Mouse (Mus musculus) lung, adult 2 months (tissue): ENCODE measurements around the gene Serpina5. TPM values are rescaled to one million over a fixed set of nuclear protein-coding genes. Genes with fewer than 3 reads are reported as not detected.

Experiments used
- DNase-seq: peaks from one replicate; pipeline ENCODE4 v3.0.0; 2022
- H3K4me1 ChIP-seq: fragments of 200-500 bp; 2 replicates; pipeline ENCODE4 v1.6.1; 2011; ENCODE audit warnings: low read length; ENCODE audit not compliant: control insufficient read depth, insufficient read depth
- H3K4me3 ChIP-seq: fragments of 200-500 bp; replicated peaks from 2 replicates; pipeline ENCODE3; 2011; ENCODE audit warnings: low read depth, mild to moderate bottlenecking, control low read depth, low read length; ENCODE audit errors: extremely low read depth
- CTCF ChIP-seq: fragments of 200-500 bp; IDR thresholded peaks from 2 replicates; pipeline ENCODE4 v1.5.1; 2011; ENCODE audit warnings: mild to moderate bottlenecking, low read length, control low read depth; ENCODE audit not compliant: insufficient read depth
- POLR2A ChIP-seq: fragments of 200-500 bp; IDR thresholded peaks from 2 replicates; pipeline ENCODE4 v1.6.1; 2011; ENCODE audit warnings: low read depth, mild to moderate bottlenecking, control low read depth, low read length, borderline replicate concordance; ENCODE audit errors: extremely low read depth
- WGBS: fragments of 180-500 bp; shearing (Covaris S2); methylation state at CpG from one replicate; pipeline ENCODE4 v1.1.7; 2018; 5-methylcytosine and 5-hydroxymethylcytosine counted together
- polyA plus RNA-seq: library from polyadenylated mRNA; depleted of rRNA; stranded (reverse); fragments of >200 nt; gene quantifications from 2 replicates; pipeline ENCODE4 v1.2.3, GENCODE M21; 2012; rRNA removed

Gene Serpina5
- polyA plus RNA-seq, result not detected in 2 replicates

GRCm38 (mm10) chr12:104100768-104101167, at the start of gene Serpina5:
Serpina5 (plus strand) TSS chr12:104101113.
- no peak for DNase-seq
- no peaks in the 10 kb centered on the region for H3K4me1 ChIP-seq
- no peak within 1 kb of the TSS for H3K4me3 ChIP-seq
- TF ChIP-seq POLR2A (no peak), CTCF (no peak)
- WGBS, result 78% methylated on average over 6 of the region's 6 CpGs

- DNase-seq, result no peak
- H3K4me1 ChIP-seq, result no peaks in the 10 kb centered on the region
- 27% methylated on average over 1 of the region's 1 CpGs for whole genome bisulfite sequencing
- H3K4me3 ChIP-seq, result no peak overlapping the region
- TF ChIP-seq CTCF (no peak), POLR2A (no peak)
Measured at GRCm38 (mm10) chr12:104053995-104054394, 46.9 kb upstream of the Serpina5 start.

- WGBS, result 68% methylated on average over 8 of the region's 8 CpGs
- Histone ChIP-seq H3K4me1 (no peaks in the 10 kb centered on the region), H3K4me3 (no peak overlapping the region)
- TF ChIP-seq CTCF (no peak), POLR2A (no peak)
- no peak for DNase-seq
Measured at GRCm38 (mm10) chr12:104055755-104056154, 45.2 kb upstream of the Serpina5 start.

- no peak for TF ChIP-seq POLR2A
- TF ChIP-seq CTCF, result no peak
- Histone ChIP-seq H3K4me1 (no peaks in the 10 kb centered on the region), H3K4me3 (no peak overlapping the region)
- 25% methylated on average over 4 of the region's 4 CpGs for WGBS
- DNase-seq, result no peak
Measured at GRCm38 (mm10) chr12:104057050-104057449, 43.9 kb upstream of the Serpina5 start.

GRCm38 (mm10) chr12:104057531-104057930, 43.4 kb upstream of the Serpina5 start:
- Histone ChIP-seq H3K4me3 (no peak overlapping the region), H3K4me1 (no peaks in the 10 kb centered on the region)
- no peak for DNase-seq
- TF ChIP-seq CTCF (no peak), POLR2A (no peak)
- 80% methylated on average over 7 of the region's 7 CpGs for WGBS

GRCm38 (mm10) chr12:104060126-104060525, 40.8 kb upstream of the Serpina5 start:
- Histone ChIP-seq H3K4me3 (no peak overlapping the region), H3K4me1 (no peaks in the 10 kb centered on the region)
- no peak for DNase-seq
- WGBS, result 60% methylated on average over 6 of the region's 6 CpGs
- no peak for TF ChIP-seq POLR2A
- TF ChIP-seq CTCF, result no peak

- TF ChIP-seq POLR2A, result no peak
- no peak for TF ChIP-seq CTCF
- WGBS, result 39% methylated on average over 2 of the region's 2 CpGs
- H3K4me1 ChIP-seq, result no peaks in the 10 kb centered on the region
- DNase-seq, result no peak
- no peak overlapping the region for H3K4me3 ChIP-seq
Measured at GRCm38 (mm10) chr12:104061862-104062261, 39.1 kb upstream of the Serpina5 start.

GRCm38 (mm10) chr12:104064532-104064931, 36.4 kb upstream of the Serpina5 start:
- no peak for DNase-seq
- Histone ChIP-seq H3K4me3 (no peak overlapping the region), H3K4me1 (no peaks in the 10 kb centered on the region)
- TF ChIP-seq CTCF, result no peak
- no peak for TF ChIP-seq POLR2A
- 44% methylated on average over 4 of the region's 4 CpGs for WGBS

- Histone ChIP-seq H3K4me3 (no peak overlapping the region), H3K4me1 (no peaks in the 10 kb centered on the region)
- no peak for TF ChIP-seq CTCF
- WGBS, result 68% methylated on average over 4 of the region's 4 CpGs
- no peak for DNase-seq
Measured at GRCm38 (mm10) chr12:104064996-104065395, 35.9 kb upstream of the Serpina5 start.

GRCm38 (mm10) chr12:104066241-104066640, 34.7 kb upstream of the Serpina5 start:
- 31% methylated on average over 8 of the region's 8 CpGs for WGBS
- DNase-seq, result peak; percentile 31
- no peaks in the 10 kb centered on the region for H3K4me1 ChIP-seq
- TF ChIP-seq POLR2A, result no peak
- TF ChIP-seq CTCF, result peak; percentile 50; the same call in 1 of the 2 replicates
- no peak overlapping the region for H3K4me3 ChIP-seq

- Histone ChIP-seq H3K4me3 (no peak overlapping the region), H3K4me1 (no peaks in the 10 kb centered on the region)
- DNase-seq, result peak; percentile 14
- WGBS, result 19% methylated on average over 4 of the region's 4 CpGs
- TF ChIP-seq CTCF, result no peak
- TF ChIP-seq POLR2A, result no peak
Measured at GRCm38 (mm10) chr12:104067549-104067948, 33.4 kb upstream of the Serpina5 start.
